Mouse (Mus musculus) right cerebral cortex, adult 18-20 months (tissue): ENCODE data around the gene Fam204a.

ENCODE experiments used
- DNase-seq: peaks from one replicate; pipeline ENCODE4 v3.0.0; 2022; ENCODE audit warnings: mixed read lengths

Fam204a gene

GRCm38 (mm10) chr19:60225899-60226844, at the start of gene Fam204a:
Gene Fam204a (minus strand): TSS chr19:60226701.
- DNase-seq = peak; percentile 95

- no peak for DNase-seq
These were observed 39.3 kb upstream of the Fam204a start for GRCm38 (mm10) chr19:60265789-60266188.

GRCm38 (mm10) chr19:60260689-60261088, 34.2 kb upstream of the Fam204a start:
- no peak for DNase-seq

GRCm38 (mm10) chr19:60252021-60252420, 25.5 kb upstream of the Fam204a start:
- no peak for DNase-seq

- DNase-seq = no peak
These were observed 24.7 kb upstream of the Fam204a start for GRCm38 (mm10) chr19:60251197-60251596.

- no peak for DNase-seq
These were observed 18.7 kb upstream of the Fam204a start for GRCm38 (mm10) chr19:60245250-60245649.

- DNase-seq = no peak
These were observed 16.1 kb upstream of the Fam204a start for GRCm38 (mm10) chr19:60242620-60243019.

GRCm38 (mm10) chr19:60241916-60242602, 15.6 kb upstream of the Fam204a start:
- DNase-seq = no peak

GRCm38 (mm10) chr19:60231542-60231941, 5.0 kb upstream of the Fam204a start:
- no peak for DNase-seq

- no peak for DNase-seq
These were observed 339 bp upstream of the Fam204a start for GRCm38 (mm10) chr19:60226845-60227235.

GRCm38 (mm10) chr19:60219395-60219794, 7.1 kb downstream of the Fam204a start:
- DNase-seq = no peak

GRCm38 (mm10) chr19:60217985-60218384, 8.5 kb downstream of the Fam204a start:
- DNase-seq = no peak

GRCm38 (mm10) chr19:60208173-60208572, 18.3 kb downstream of the Fam204a start:
- DNase-seq = no peak

- no peak for DNase-seq
These were observed 22.3 kb downstream of the Fam204a start for GRCm38 (mm10) chr19:60204176-60204575.

- DNase-seq = no peak
These were observed 26.2 kb downstream of the Fam204a start for GRCm38 (mm10) chr19:60200294-60200693.

GRCm38 (mm10) chr19:60199152-60199551, 27.3 kb downstream of the Fam204a start:
- DNase-seq = no peak

GRCm38 (mm10) chr19:60192790-60193189, 33.7 kb downstream of the Fam204a start:
- no peak for DNase-seq

- no peak for DNase-seq
These were observed 37.3 kb downstream of the Fam204a start for GRCm38 (mm10) chr19:60189206-60189605.

- DNase-seq = no peak
These were observed 43.6 kb downstream of the Fam204a start for GRCm38 (mm10) chr19:60182901-60183300.

- DNase-seq = no peak
These were observed 44.3 kb downstream of the Fam204a start for GRCm38 (mm10) chr19:60182171-60182570.

GRCm38 (mm10) chr19:60178771-60179563, 47.5 kb downstream of the Fam204a start:
- no peak for DNase-seq

- DNase-seq = no peak
These were observed 61.1 kb downstream of the Fam204a start for GRCm38 (mm10) chr19:60165417-60165816.
